Mouse (Mus musculus): ENCODE measurements around the gene Olfr672. TPM values are rescaled to one million over a fixed set of nuclear protein-coding genes. Genes with fewer than 3 reads are reported as not detected.
"Not testable (repeated sequence)": the region's sequence is repeated elsewhere in the genome, so short reads cannot be mapped to it uniquely, and the experiment has no call there.

Olfr672 gene
- total RNA-seq (2021) (not detected), polyA plus RNA-seq (2012; rRNA removed) (not detected in 2 replicates)
- long read RNA-seq = 0 reads

DNA sequence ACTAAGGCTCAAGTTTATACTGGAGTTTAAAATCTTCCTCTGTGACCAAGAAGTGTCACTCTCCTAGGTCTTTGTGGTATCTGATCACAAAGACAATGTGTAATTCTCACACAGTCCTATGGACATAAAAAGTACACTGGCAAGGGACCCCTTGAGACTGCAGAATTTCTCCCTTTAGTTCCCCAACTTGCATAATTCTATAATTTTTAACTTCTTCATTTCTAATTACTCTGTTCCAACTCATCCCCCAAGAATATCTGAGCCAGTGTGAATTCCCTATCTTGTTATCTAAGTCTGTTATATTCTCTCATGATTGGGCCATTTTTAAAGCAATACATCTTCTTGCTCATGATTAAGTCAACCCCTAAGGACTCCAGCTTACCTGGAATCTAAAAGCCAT is at the start of gene Olfr672:
TSS of gene Olfr672 (minus strand) at position 101 of the 400 bp plus-strand sequence.
- Histone ChIP-seq H3K27ac (no peak within 1 kb of the TSS), H3K27me3 (ENCODE audit: control insufficient read depth, insufficient read depth, low read length) (no peaks in the 10 kb centered on the region), H3K4me3 (no peak within 1 kb of the TSS), H3K4me1 (ENCODE audit: control insufficient read depth, insufficient read depth, low read length) (no peaks in the 10 kb centered on the region), H3K9ac (ENCODE audit: low read depth, low read length) (no peak within 1 kb of the TSS), H3K36me3 (ENCODE audit: control insufficient read depth, insufficient read depth, low read length) (no peaks in the 10 kb centered on the region), H3K79me2 (replicated peaks; ENCODE audit: control insufficient read depth, insufficient read depth, low read length) (no peaks in the 10 kb centered on the region)
- no peak for DNase-seq
- TF ChIP-seq POLR2A (IDR thresholded peaks at IDR 0.05; ENCODE audit: insufficient read depth, low read depth, low read length) = no peak
- intact Hi-C loops (cut with DNase I) = no loop called here

DNA sequence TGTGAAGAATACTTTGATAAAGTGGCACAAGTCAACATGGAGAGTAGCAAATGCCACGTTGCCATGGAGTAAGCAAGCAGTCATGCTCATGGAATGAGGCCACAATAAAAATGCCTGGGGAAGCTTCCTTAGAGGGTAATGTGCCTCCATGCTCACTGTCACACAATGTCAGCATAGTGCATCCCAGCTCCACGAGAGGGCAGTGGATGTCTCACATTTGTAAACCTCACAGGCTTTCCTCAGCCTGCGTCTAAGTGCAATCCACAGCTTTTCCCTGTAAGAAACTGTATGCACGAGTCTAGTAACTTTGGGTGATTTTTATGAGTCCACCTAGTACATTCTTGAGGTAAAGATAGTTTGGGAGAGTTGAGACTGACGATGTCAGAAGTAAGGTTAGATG is 32.0 kb upstream of the Olfr672 start:
- 47% methylated on average over 5 of the region's 5 CpGs for WGBS
- DNase-seq; H3K27me3 ChIP-seq (ENCODE audit: control insufficient read depth, insufficient read depth, low read length); H3K4me3 ChIP-seq; intact Hi-C loops (cut with DNase I); H3K36me3 ChIP-seq (ENCODE audit: control insufficient read depth, insufficient read depth, low read length); H3K27ac ChIP-seq; H3K79me2 ChIP-seq (replicated peaks; ENCODE audit: control insufficient read depth, insufficient read depth, low read length); H3K4me1 ChIP-seq (ENCODE audit: control insufficient read depth, insufficient read depth, low read length); H3K9ac ChIP-seq (ENCODE audit: low read depth, low read length): not testable (repeated sequence)

DNA sequence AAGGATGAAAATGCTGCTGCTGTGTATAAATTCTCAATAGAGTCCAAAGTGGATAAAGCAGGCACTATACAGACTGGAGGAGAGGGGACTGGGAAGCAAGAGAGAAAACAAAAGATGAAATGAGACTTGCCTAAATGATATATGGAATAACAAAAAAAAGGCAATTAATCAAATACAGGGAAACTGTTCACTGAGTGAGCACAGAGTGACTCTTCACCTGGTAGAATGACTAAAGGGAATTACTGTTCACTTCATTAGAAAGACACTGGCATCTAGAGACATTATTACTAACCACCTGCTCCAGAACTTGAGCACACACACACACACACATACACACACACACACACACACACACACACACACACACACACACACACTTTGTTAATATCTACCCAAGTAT is 30.6 kb upstream of the Olfr672 start, which contains the start of gene Olfr676:
TSS of gene Olfr676 (plus strand) at position 301 of the 400 bp plus-strand sequence.
- H3K27me3 ChIP-seq (ENCODE audit: control insufficient read depth, insufficient read depth, low read length) = no peaks in the 10 kb centered on the region
- no peak within 1 kb of the TSS for H3K4me3 ChIP-seq
- H3K4me1 ChIP-seq (ENCODE audit: control insufficient read depth, insufficient read depth, low read length) = no peaks in the 10 kb centered on the region
- TF ChIP-seq EP300 (IDR thresholded peaks at IDR 0.05; ENCODE audit: insufficient read depth, low read depth, low read length) (no peak), CTCF (IDR thresholded peaks at IDR 0.05) (no peak), POLR2A (IDR thresholded peaks at IDR 0.05; ENCODE audit: insufficient read depth, low read depth, low read length) (no peak)
- DNase-seq = no peak
- H3K36me3 ChIP-seq (ENCODE audit: control insufficient read depth, insufficient read depth, low read length) = no peaks in the 10 kb centered on the region
- no peak within 1 kb of the TSS for H3K9ac ChIP-seq (ENCODE audit: low read depth, low read length)
- intact Hi-C loops (cut with DNase I) = no loop called here
- H3K79me2 ChIP-seq (replicated peaks; ENCODE audit: control insufficient read depth, insufficient read depth, low read length) = no peaks in the 10 kb centered on the region
- H3K27ac ChIP-seq = no peak within 1 kb of the TSS

DNA sequence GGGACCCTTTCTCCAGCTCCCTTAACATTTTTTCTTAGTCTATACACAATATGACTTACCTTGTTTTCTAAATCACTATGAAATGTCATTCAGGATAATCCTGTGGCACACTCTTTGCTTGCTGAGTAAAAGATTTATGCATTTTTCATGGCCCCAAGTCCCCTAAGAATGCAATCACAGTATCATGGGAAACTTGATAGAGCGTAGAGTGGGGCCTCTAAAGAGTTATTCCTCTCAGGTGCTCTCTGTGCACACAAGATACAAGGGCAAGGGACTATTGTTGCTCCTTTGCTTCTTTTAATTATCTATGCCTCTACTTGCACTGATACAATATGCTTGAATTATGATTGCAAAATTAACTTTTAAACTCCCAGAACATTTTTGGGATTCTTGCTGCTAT is 26.5 kb upstream of the Olfr672 start, which contains the start of gene Olfr675:
TSS of gene Olfr675 (minus strand) at position 101 of the 400 bp plus-strand sequence.
- DNase-seq = no peak
- intact Hi-C loops (cut with DNase I) = no loop called here
- Histone ChIP-seq H3K27ac (no peak within 1 kb of the TSS), H3K4me1 (ENCODE audit: control insufficient read depth, insufficient read depth, low read length) (no peaks in the 10 kb centered on the region), H3K4me3 (no peak within 1 kb of the TSS), H3K79me2 (replicated peaks; ENCODE audit: control insufficient read depth, insufficient read depth, low read length) (no peaks in the 10 kb centered on the region), H3K36me3 (ENCODE audit: control insufficient read depth, insufficient read depth, low read length) (no peaks in the 10 kb centered on the region), H3K27me3 (ENCODE audit: control insufficient read depth, insufficient read depth, low read length) (no peaks in the 10 kb centered on the region), H3K9ac (ENCODE audit: low read depth, low read length) (no peak within 1 kb of the TSS)
- WGBS = 62% methylated on average over 1 of the region's 1 CpGs
- no peak for TF ChIP-seq POLR2A (IDR thresholded peaks at IDR 0.05; ENCODE audit: insufficient read depth, low read depth, low read length)
- TF ChIP-seq EP300 (IDR thresholded peaks at IDR 0.05; ENCODE audit: insufficient read depth, low read depth, low read length) = no peak
- no peak for TF ChIP-seq CTCF (IDR thresholded peaks at IDR 0.05)

DNA sequence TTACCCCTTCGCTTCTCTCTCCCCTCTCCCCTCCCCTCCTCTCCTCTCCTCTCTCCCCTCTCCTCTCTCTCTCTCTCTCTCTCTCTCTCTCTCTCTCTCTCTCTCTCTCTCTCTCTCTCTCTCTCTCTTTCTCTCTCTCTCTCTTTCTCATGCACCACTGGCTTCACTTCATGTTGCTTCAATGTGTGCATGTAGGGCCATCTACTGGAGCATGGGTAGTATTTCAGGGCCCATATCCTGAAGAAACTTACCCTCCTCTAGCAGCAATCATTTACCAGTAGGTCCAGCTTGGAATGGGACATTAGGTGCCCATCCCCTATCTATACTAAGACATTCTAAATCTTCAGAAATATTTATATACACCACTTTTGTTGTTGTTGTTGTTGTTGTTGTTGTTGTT is 20.7 kb upstream of the Olfr672 start:
- intact Hi-C loops (cut with DNase I) = no loop called here
- H3K4me1 ChIP-seq (ENCODE audit: control insufficient read depth, insufficient read depth, low read length) = no peaks in the 10 kb centered on the region
- no peaks in the 10 kb centered on the region for H3K79me2 ChIP-seq (replicated peaks; ENCODE audit: control insufficient read depth, insufficient read depth, low read length)
- DNase-seq = no peak
- H3K4me3 ChIP-seq = no peak overlapping the region
- 63% methylated on average over 1 of the region's 1 CpGs for WGBS
- H3K9ac ChIP-seq (ENCODE audit: low read depth, low read length) = no peak overlapping the region
- no peaks in the 10 kb centered on the region for H3K27me3 ChIP-seq (ENCODE audit: control insufficient read depth, insufficient read depth, low read length)
- TF ChIP-seq POLR2A (IDR thresholded peaks at IDR 0.05; ENCODE audit: insufficient read depth, low read depth, low read length) = no peak
- no peak for TF ChIP-seq EP300 (IDR thresholded peaks at IDR 0.05; ENCODE audit: insufficient read depth, low read depth, low read length)
- peak; percentile 20; the same call in 1 of the 2 replicates for TF ChIP-seq CTCF (IDR thresholded peaks at IDR 0.05)
- no peaks in the 10 kb centered on the region for H3K36me3 ChIP-seq (ENCODE audit: control insufficient read depth, insufficient read depth, low read length)
- no peak overlapping the region for H3K27ac ChIP-seq

DNA sequence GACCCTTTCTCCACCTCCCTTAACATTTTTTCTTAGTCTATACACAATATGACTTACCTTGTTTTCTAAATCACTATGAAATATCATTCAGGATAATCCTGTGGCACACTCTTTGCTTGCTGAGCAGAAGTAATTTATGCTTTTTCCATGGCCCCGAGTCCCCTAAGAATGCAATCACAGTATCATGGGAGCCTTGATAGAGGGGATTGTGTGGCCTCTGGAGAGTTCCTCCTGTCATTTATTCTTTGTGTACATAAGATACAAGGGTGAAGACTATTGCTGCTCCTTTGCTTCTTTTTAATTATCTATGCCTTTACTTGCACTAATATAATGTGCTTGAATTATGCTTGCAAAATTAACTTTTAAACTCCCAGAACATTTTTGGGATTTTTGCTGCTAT is 22.8 kb downstream of the Olfr672 start, which contains the start of gene Olfr671:
TSS of gene Olfr671 (minus strand) at position 101 of the 400 bp plus-strand sequence.
- 59% methylated on average over 1 of the region's 1 CpGs for WGBS
- no peak for TF ChIP-seq CTCF (IDR thresholded peaks at IDR 0.05)
- TF ChIP-seq EP300 (IDR thresholded peaks at IDR 0.05; ENCODE audit: insufficient read depth, low read depth, low read length) = no peak
- no peak for TF ChIP-seq POLR2A (IDR thresholded peaks at IDR 0.05; ENCODE audit: insufficient read depth, low read depth, low read length)
- no peak for DNase-seq
- Histone ChIP-seq H3K27me3 (ENCODE audit: control insufficient read depth, insufficient read depth, low read length) (no peaks in the 10 kb centered on the region), H3K36me3 (ENCODE audit: control insufficient read depth, insufficient read depth, low read length) (no peaks in the 10 kb centered on the region), H3K27ac (no peak within 1 kb of the TSS), H3K79me2 (replicated peaks; ENCODE audit: control insufficient read depth, insufficient read depth, low read length) (no peaks in the 10 kb centered on the region), H3K4me3 (no peak within 1 kb of the TSS), H3K4me1 (ENCODE audit: control insufficient read depth, insufficient read depth, low read length) (no peaks in the 10 kb centered on the region), H3K9ac (ENCODE audit: low read depth, low read length) (no peak within 1 kb of the TSS)
- intact Hi-C loops (cut with DNase I) = no loop called here
